Mouse (Mus musculus): ENCODE measurements at regions not wholly inside any gene's neighbourhood (a gene's known extent, or its start where the extent isn't known, plus 50 kb on each side); places are given as distances from the start of the nearest gene placed in this dataset.

DNA sequence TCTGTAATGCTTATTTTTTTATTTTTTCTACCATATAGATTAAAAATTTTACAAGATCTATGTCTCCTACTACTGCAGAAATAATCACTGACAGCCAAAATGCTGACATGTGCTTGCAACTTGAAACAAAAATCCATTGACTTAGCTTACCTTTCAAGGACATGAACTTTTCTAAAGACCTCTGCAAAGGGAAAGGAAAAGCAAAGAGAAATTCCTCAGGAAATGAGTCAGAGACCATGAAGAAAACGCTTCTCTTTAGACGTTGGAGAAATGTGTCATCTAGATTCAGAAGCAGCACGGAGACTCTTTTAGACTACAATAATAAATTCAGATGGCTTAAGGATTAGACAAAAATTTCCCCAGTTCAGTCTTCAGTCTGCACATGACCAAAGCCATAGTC lies 2188.6 kb upstream of the Tenm3 start:
- WGBS, result 62% methylated on average over 3 of the region's 3 CpGs
- Histone ChIP-seq H3K9ac (no peak overlapping the region), H3K4me3 (no peak overlapping the region), H3K27me3 (no peaks in the 10 kb centered on the region), H3K27ac (replicated peaks) (no peak overlapping the region), H3K4me2 (no peak overlapping the region), H3K9me3 (no peaks in the 10 kb centered on the region), H3K4me1 (replicated peaks) (no peaks in the 10 kb centered on the region), H3K36me3 (no peaks in the 10 kb centered on the region)
- ATAC-seq (ENCODE audit: low read depth), result no peak

DNA sequence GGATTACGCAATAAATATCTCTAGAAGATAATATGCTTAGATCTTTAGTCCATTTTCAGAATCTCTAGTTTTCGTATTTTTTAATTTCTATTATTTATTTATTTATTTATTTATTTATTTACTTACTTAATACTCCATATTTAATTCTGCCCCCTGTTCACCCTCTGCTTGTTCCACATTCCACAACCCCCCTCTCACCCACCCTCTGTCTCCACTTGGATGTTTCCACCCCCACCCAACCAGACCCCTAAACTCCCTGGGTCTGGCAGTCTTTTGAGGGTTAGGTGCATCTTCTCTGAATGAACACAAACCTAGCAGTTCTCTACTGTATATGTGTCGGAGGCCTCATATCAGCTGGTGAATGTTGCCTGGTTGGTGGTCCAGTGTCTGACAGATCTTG lies 2166.8 kb upstream of the Tenm3 start:
- no peaks in the 10 kb centered on the region for H3K27me3 ChIP-seq
- H3K4me3 ChIP-seq, result no peak overlapping the region
- H3K9ac ChIP-seq, result no peak overlapping the region
- no peak overlapping the region for H3K4me2 ChIP-seq
- no peaks in the 10 kb centered on the region for H3K36me3 ChIP-seq
- WGBS, result 89% methylated on average over 3 of the region's 3 CpGs
- no peaks in the 10 kb centered on the region for H3K4me1 ChIP-seq (replicated peaks)
- H3K27ac ChIP-seq (replicated peaks), result no peak overlapping the region
- no peak for ATAC-seq (ENCODE audit: low read depth)
- no peaks in the 10 kb centered on the region for H3K9me3 ChIP-seq

DNA sequence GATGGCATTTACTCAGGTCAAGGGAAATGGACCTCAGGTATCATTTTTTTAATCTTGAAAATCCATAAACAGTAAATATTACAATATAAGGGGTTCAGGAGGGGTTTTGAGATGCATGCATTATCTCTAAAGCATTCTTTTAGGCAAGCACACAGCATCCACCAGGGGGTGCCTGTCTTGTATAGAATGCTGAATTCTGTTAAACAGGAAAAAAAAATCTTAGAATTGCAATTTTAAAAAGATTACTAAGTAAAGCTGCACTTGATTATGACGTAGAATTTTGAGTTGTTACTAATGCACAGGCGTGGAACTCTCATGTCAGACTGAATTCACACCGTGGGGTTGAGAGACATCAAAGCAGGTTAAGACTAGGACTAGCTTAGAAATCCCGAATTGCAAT lies 2123.6 kb upstream of the Tenm3 start:
- Histone ChIP-seq H3K4me1 (replicated peaks) (no peaks in the 10 kb centered on the region), H3K27me3 (no peaks in the 10 kb centered on the region), H3K9me3 (no peaks in the 10 kb centered on the region), H3K27ac (replicated peaks) (no peak overlapping the region), H3K4me3 (no peak overlapping the region), H3K4me2 (no peak overlapping the region), H3K9ac (no peak overlapping the region), H3K36me3 (no peaks in the 10 kb centered on the region)
- 59% methylated on average over 4 of the region's 4 CpGs for WGBS
- ATAC-seq (ENCODE audit: low read depth), result no peak

DNA sequence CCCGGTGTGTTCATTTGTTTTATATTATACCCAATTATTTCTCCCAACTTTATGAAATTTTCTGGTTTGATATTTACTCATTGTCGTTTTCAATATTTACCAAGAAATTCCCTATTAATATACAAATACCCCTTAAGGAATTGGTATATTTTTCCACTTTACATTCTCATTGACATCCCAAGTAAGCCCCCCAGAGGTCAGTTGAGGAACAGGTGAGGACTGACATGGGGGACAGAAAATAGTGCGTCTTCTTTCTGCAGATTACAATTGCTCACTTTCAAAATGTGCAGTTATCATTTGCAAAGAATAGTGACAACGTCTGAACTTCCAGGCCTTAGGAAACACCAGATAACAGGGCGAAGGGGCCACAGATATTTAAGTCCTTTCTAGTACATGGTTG lies 2073.8 kb upstream of the Tenm3 start:
- Histone ChIP-seq H3K9me3 (no peaks in the 10 kb centered on the region), H3K27me3 (peaks cover 15% of the 10 kb centered on the region; the same call in 1 of the 2 replicates), H3K4me3 (peak overlapping the region; percentile 62), H3K36me3 (no peaks in the 10 kb centered on the region), H3K9ac (no peak overlapping the region), H3K27ac (replicated peaks) (no peak overlapping the region), H3K4me2 (peak overlapping the region; percentile 82), H3K4me1 (replicated peaks) (peaks cover 14% of the 10 kb centered on the region)
- no peak for ATAC-seq (ENCODE audit: low read depth)
- WGBS, result 22% methylated on average over 5 of the region's 5 CpGs

DNA sequence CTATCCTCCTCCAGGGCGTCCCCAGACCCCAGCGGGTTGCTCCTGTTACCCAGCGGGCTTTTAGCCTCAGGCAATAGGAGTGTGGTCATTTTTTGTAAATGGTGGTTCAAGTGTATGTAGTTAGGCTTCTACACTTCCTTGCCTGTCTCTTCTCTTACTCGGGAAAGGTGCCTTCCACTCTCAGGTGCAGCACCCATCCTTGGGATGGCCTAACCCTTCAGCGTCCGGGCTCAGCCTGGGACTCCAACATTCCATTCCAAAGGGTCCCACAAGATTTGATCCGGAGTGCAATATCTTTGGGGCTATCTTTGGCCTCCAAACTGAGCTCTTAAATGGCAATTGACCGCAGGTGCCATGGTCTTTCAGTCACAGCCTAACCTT lies 2073.0 kb upstream of the Tenm3 start:
- Histone ChIP-seq H3K27me3 (peaks cover 15% of the 10 kb centered on the region; the same call in 1 of the 2 replicates), H3K27ac (replicated peaks) (peak overlapping the region; percentile 85), H3K4me2 (peak overlapping the region; percentile 82), H3K36me3 (no peaks in the 10 kb centered on the region), H3K9ac (peak overlapping the region; percentile 72), H3K4me1 (replicated peaks) (peaks cover 14% of the 10 kb centered on the region), H3K4me3 (peak overlapping the region; percentile 62), H3K9me3 (no peaks in the 10 kb centered on the region)
- WGBS, result 3% methylated on average over 8 of the region's 8 CpGs
- ATAC-seq (ENCODE audit: low read depth), result peak; percentile 46; the same call in 1 of the 2 replicates

DNA sequence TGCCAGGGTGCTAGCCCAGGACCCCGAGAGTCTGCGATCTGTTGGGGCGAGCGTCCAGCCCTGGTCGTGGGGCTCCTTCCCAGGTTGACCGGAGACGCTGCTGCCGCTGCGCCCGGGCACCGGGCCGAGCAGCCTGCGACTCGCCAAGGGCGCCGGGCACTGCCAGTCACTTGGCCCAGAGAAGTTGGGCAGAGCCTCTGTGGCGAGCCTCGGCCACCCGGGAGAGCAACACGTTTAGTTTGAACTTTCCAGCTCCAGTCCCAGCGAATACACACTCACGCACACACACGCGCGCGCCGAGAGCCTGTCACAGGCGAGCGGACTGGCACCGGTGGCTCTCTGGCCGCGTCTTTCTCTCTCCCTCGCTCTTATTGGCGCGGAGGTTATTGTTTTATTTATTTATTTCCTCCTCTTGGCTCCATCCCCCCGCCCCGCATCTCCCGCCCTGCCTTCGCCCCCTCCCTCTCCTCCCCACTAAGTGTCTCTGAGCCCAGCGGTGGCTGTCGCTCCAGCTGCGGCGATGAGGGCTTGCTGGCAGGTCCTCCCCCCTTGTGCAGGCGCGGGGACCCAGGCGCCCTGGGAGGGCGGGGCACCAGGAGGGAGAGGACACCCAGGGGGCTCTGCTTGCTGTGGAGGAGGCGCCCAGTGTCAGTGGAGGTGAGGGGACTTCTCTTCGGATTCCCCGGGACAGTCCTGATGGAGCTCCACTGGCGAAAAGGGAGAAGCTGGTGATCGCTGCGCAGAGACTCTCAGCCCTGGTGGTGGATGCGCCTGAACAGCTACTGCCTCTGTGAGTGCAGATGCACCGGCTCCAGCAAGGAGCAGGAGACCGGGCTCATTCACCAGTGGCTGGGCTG lies 2072.4 kb upstream of the Tenm3 start:
- under 1% methylated on average over 56 of the region's 56 CpGs for WGBS
- peaks cover 15% of the 10 kb centered on the region; the same call in 1 of the 2 replicates for H3K27me3 ChIP-seq

DNA sequence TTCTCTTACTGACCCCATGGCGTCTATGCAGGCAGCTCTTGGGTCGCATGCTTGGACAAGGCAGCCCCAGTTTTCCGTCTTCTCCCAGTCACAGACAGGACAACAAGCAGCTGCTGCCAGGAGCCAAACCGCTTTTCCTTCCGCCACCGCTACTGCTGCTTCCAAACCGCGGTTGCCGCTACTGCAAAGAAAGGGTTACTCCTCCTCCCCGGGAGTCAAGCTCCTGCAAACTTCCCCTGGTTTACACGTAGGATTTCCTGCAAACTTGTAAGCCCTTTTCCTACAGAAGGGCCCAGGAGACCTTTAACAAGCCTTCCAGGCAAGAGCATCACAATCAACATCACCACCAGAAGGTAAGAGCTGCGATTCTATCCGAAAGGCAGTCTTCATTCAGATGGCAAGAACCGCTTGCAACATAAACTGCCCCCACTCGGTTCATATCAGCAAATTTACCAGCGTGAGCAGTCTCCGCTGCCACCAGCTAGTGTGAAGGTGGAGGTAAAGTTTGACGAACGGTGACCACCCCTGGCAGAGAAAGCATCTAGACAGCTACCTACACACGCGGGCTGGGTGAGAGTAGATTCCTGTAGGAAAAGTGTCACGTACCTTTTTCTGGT lies 2071.6 kb upstream of the Tenm3 start:
- peak; percentile 36 for ATAC-seq (ENCODE audit: low read depth)
- Histone ChIP-seq H3K9me3 (no peaks in the 10 kb centered on the region), H3K27ac (replicated peaks) (peak overlapping the region; percentile 85), H3K36me3 (no peaks in the 10 kb centered on the region), H3K4me3 (peak overlapping the region; percentile 62), H3K27me3 (peaks cover 15% of the 10 kb centered on the region; the same call in 1 of the 2 replicates), H3K4me2 (peak overlapping the region; percentile 82), H3K9ac (peak overlapping the region; percentile 72), H3K4me1 (replicated peaks) (peaks cover 14% of the 10 kb centered on the region)
- WGBS, result under 1% methylated on average over 22 of the region's 22 CpGs

More for the DNA sequence above, 2072.4 kb upstream of the Tenm3 start:
- H3K9ac ChIP-seq, result peak overlapping the region; percentile 72
- H3K27ac ChIP-seq (replicated peaks), result peak overlapping the region; percentile 85
- H3K9me3 ChIP-seq, result no peaks in the 10 kb centered on the region
- no peaks in the 10 kb centered on the region for H3K36me3 ChIP-seq
- H3K4me3 ChIP-seq, result peak overlapping the region; percentile 62
- ATAC-seq (ENCODE audit: low read depth), result peak; percentile 93
- peak overlapping the region; percentile 82 for H3K4me2 ChIP-seq
- peaks cover 14% of the 10 kb centered on the region for H3K4me1 ChIP-seq (replicated peaks)

DNA sequence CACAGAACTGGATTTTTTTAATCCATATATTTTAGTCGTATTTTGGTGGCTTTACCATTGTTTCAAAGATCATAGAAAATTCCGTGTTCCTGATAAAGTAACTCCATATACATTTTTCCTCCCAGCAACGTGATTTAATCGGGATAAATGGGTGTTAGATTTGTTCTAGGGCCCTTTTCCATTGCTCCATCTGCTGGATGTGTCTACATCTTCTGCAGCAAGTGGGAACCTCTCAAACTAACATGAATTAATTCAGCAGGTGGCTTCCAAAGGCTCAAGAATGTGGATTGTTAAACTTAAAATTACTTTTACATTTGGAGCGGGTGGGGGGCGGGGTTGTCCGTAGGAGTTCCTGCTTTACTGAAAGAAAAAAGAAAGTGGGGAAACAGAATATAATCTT lies 2070.9 kb upstream of the Tenm3 start:
- peak overlapping the region; percentile 72 for H3K9ac ChIP-seq
- H3K4me3 ChIP-seq, result peak overlapping the region; percentile 62
- ATAC-seq (ENCODE audit: low read depth), result no peak
- 18% methylated on average over 7 of the region's 7 CpGs for WGBS
- H3K27me3 ChIP-seq, result peaks cover 15% of the 10 kb centered on the region; the same call in 1 of the 2 replicates
- peak overlapping the region; percentile 82 for H3K4me2 ChIP-seq
- no peak overlapping the region for H3K27ac ChIP-seq (replicated peaks)
- H3K4me1 ChIP-seq (replicated peaks), result peaks cover 14% of the 10 kb centered on the region
- H3K9me3 ChIP-seq, result no peaks in the 10 kb centered on the region
- no peaks in the 10 kb centered on the region for H3K36me3 ChIP-seq

DNA sequence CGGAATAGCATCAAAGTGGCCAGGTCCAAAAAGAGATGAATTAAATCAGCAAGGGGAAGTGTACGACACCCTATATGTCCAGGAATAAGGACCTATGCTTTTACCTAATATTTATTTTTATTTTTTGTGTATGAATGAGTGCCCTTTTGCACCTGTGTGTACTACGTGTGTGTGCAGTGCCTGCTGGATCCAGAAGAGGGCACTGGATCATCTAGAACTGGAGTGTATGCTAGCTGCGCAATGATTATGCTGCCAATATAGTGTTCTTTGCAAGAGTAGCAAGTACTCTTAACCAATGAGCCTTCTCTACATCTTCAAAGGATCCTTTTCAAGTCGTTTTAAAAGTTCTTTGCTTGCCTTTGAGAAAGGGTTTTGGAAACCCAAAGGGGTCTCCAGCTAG lies 2034.4 kb upstream of the Tenm3 start:
- Histone ChIP-seq H3K4me3 (no peak overlapping the region), H3K9ac (no peak overlapping the region), H3K27me3 (no peaks in the 10 kb centered on the region), H3K9me3 (no peaks in the 10 kb centered on the region), H3K4me1 (replicated peaks) (no peaks in the 10 kb centered on the region), H3K4me2 (no peak overlapping the region), H3K27ac (replicated peaks) (no peak overlapping the region), H3K36me3 (no peaks in the 10 kb centered on the region)
- 88% methylated on average over 5 of the region's 5 CpGs for WGBS
- ATAC-seq (ENCODE audit: low read depth), result no peak

Measured in neural tube, embryonic 13.5 days (tissue).